In the genomic region with DNA sequence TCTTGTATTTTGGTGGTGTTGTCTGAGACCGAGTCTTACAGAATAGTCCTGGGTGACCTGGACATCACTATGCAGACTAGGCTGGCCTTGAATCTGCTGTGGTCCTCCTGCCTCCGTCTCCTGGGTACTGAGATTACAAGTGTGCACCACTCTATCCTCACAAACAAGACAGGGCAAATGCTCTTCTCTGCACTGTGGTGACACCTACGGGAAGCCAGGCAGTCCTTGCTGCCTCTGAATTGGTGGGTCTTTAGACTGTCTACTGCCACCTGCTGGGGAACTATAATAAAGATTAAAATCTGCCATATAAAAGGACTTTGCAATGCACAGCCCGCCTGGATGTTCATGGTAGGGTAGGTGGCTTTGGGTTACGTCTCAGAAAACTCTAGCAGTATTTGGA, we compare ENCODE assay signal across 8 mouse cellular contexts. TPM values are rescaled to one million over a fixed set of nuclear protein-coding genes. Genes with fewer than 3 reads are reported as not detected.
DNase-seq lines count a peak whose midpoint lies in the region; ATAC-seq and TF ChIP-seq lines count a peak whose summit lies in the region.

No protein-coding gene starts in this region.

- ATAC-seq in embryonic facial prominence, embryonic 14.5 days (ENCODE audit: low read depth), result peak; percentile 69
- ATAC-seq in hindbrain, embryonic 16.5 days, result peak; percentile 79
- peak; percentile 81 for ATAC-seq in megakaryocyte, adult 5-6 weeks (ENCODE audit: poor library complexity, severe bottlenecking)

- H3K9me3 ChIP-seq in embryonic facial prominence, embryonic 14.5 days (ENCODE audit: control insufficient read depth, low read length), result no peaks in the 10 kb centered on the region
- no peaks in the 10 kb centered on the region; the same call in 1 of the 2 replicates for H3K9me3 ChIP-seq in hindbrain, embryonic 16.5 days (ENCODE audit: control insufficient read depth, low read length)

- no peak overlapping the region for H3K9ac ChIP-seq in embryonic facial prominence, embryonic 14.5 days (ENCODE audit: low read depth, low read length)
- no peak overlapping the region for H3K9ac ChIP-seq in hindbrain, embryonic 16.5 days (ENCODE audit: low read depth, low read length)

- no peaks in the 10 kb centered on the region for H3K36me3 ChIP-seq in embryonic facial prominence, embryonic 14.5 days (ENCODE audit: control insufficient read depth, insufficient read depth, low read length)
- no peaks in the 10 kb centered on the region for H3K36me3 ChIP-seq in hindbrain, embryonic 16.5 days (ENCODE audit: control insufficient read depth, insufficient read depth, low read length)

- no peak overlapping the region for H3K4me3 ChIP-seq in embryonic facial prominence, embryonic 14.5 days (ENCODE audit: low read depth, low read length)
- no peak overlapping the region for H3K4me3 ChIP-seq in hindbrain, embryonic 16.5 days (ENCODE audit: low read length)
- H3K4me3 ChIP-seq in left cerebral cortex, adult 2 months, result no peak overlapping the region

- 0 out of 2 replicates have a peak, but pooled peaks cover 4% of the 10 kb centered on the region for H3K4me1 ChIP-seq in embryonic facial prominence, embryonic 14.5 days (ENCODE audit: control insufficient read depth, insufficient read depth, low read length)
- peaks cover 7% of the 10 kb centered on the region for H3K4me1 ChIP-seq in hindbrain, embryonic 16.5 days (ENCODE audit: control insufficient read depth, insufficient read depth, low read depth, low read length)

- TF ChIP-seq CTCF in left cerebral cortex, adult 2 months (IDR thresholded peaks at IDR 0.05), result peak; percentile 73

- DNase-seq in gastrocnemius, adult 18-20 months (ENCODE audit: low spot score), result peak; percentile 72
- no peak for DNase-seq in gastrocnemius, adult 8-10 months (ENCODE audit: low spot score in 2 of 2)
- DNase-seq in adrenal gland, postnatal 36 days, result peak; percentile 60 to 73
- peak; percentile 94 for DNase-seq in embryonic facial prominence, embryonic 14.5 days (ENCODE audit: low spot score)
- peak; percentile 47 to 54 for DNase-seq in left cerebral cortex, adult 2 months (ENCODE audit: extremely low spot score in 1 of 2, low spot score in 2 of 2)
- DNase-seq in right cerebral cortex, postnatal 14 days, result peak; percentile 61

- intact Hi-C loops in left cerebral cortex, adult 2 months (cut with DNase I), result loop anchor here (1.0 to 5.0 kb wide), 2 partner anchors 79 to 98 kb away; no protein-coding TSS in a partner anchor

- WGBS in embryonic facial prominence, embryonic 14.5 days, result 38% methylated on average over 5 of the region's 5 CpGs
- 36% methylated on average over 5 of the region's 5 CpGs for WGBS in hindbrain, embryonic 16.5 days

- no peak overlapping the region for H3K4me2 ChIP-seq in embryonic facial prominence, embryonic 14.5 days (ENCODE audit: low read depth, low read length)
- no peak overlapping the region for H3K4me2 ChIP-seq in hindbrain, embryonic 16.5 days (ENCODE audit: low read length)

- no peaks in the 10 kb centered on the region for H3K27me3 ChIP-seq in embryonic facial prominence, embryonic 14.5 days (replicated peaks; ENCODE audit: control insufficient read depth, insufficient read depth, low read length)
- H3K27me3 ChIP-seq in hindbrain, embryonic 16.5 days (replicated peaks; ENCODE audit: control insufficient read depth, insufficient read depth, low read length), result no peaks in the 10 kb centered on the region

- H3K27ac ChIP-seq in embryonic facial prominence, embryonic 14.5 days (replicated peaks; ENCODE audit: low read depth, low read length), result no peak overlapping the region
- no peak overlapping the region for H3K27ac ChIP-seq in hindbrain, embryonic 16.5 days (ENCODE audit: low read depth, low read length)
- no peak overlapping the region for H3K27ac ChIP-seq in left cerebral cortex, adult 2 months

RNA-seq across cellular contexts. Expression of a gene that starts 32.8 kb away (rescaled TPM):
- under 1 TPM; 0.53 to 0.93 TPM for total RNA-seq in gastrocnemius, adult 18-20 months (2021)
- total RNA-seq in gastrocnemius, adult 8-10 months (2022), result under 1 TPM; 0.51 to 0.74 (median 0.67) TPM
- 1 to 10 TPM; 4.1 to 6.7 TPM for total RNA-seq in adrenal gland, postnatal 36 days (2021)
- polyA plus RNA-seq in embryonic facial prominence, embryonic 14.5 days (2014; fragmentation: Nextera tagmentation; extraction: Ambion mirVana), result 3.8 and 4.1 TPM in 2 replicates
- polyA plus RNA-seq in hindbrain, embryonic 16.5 days (2015; fragmentation: Nextera tagmentation; extraction: Ambion mirVana), result 1.3 and 1.5 TPM in 2 replicates
- 1 to 10 TPM; 2.4 to 2.9 TPM for total RNA-seq in left cerebral cortex, adult 2 months (2021)
- total RNA-seq in megakaryocyte, adult 5-6 weeks (2015), result 104 and 105 TPM in 2 replicates
- total RNA-seq in megakaryocyte, adult 5-6 weeks (2017), result 164 and 180 TPM in 2 replicates

Comparison
In these comparisons a context has a peak if more than half of its experiments do, and no peak if none do; other contexts are left out.
1. DNase-seq: peak in gastrocnemius, adult 18-20 months (single experiment), adrenal gland, postnatal 36 days (2 of 2), embryonic facial prominence, embryonic 14.5 days (single experiment), left cerebral cortex, adult 2 months (2 of 2) and right cerebral cortex, postnatal 14 days (single experiment); none in gastrocnemius, adult 8-10 months (0 of 2).
2. RNA of a gene that starts 32.8 kb away (total RNA-seq): 104 to 180 TPM in megakaryocyte, adult 5-6 weeks; 4.1 to 6.7 TPM in adrenal gland, postnatal 36 days, 2.4 to 2.9 TPM in left cerebral cortex, adult 2 months, 0.53 to 0.93 TPM in gastrocnemius, adult 18-20 months and 0.51 to 0.74 TPM in gastrocnemius, adult 8-10 months; every median in the first group is over 10 times any median in the second.
3. Peak in every context shown above with its lines, with median percentiles within 50 percentile points of each other: ATAC-seq.